Mouse (Mus musculus) hindbrain, embryonic 14.5 days (tissue): ENCODE measurements around the gene Hhipl1. TPM values are rescaled to one million over a fixed set of nuclear protein-coding genes. Genes with fewer than 3 reads are reported as not detected.
A peak's percentile ranks its signal among the peaks of the same experiment; 100 is the strongest.

Experiments used
- ATAC-seq: fragments of 200-750 bp; cut with Nextera tagmentation; 2 replicates; pipeline ENCODE4 v1.8.0; 2017; ENCODE audit warnings: moderate number of reproducible peaks, mild to moderate bottlenecking, moderate TSS enrichment, moderate library complexity; ENCODE audit not compliant: low FRiP score
- DNase-seq: peaks from one replicate; pipeline ENCODE4 v3.0.0-alpha.2; 2015; ENCODE audit warnings: low spot score
- H3K27ac ChIP-seq: fragments of 300-500 bp; sonication (generic); 2 replicates; pipeline ENCODE4 v1.5.1; 2014; ENCODE audit warnings: mild to moderate bottlenecking, moderate library complexity
- H3K27me3 ChIP-seq: fragments of 300-500 bp; sonication (generic); 2 replicates; pipeline ENCODE4 v1.6.1; 2014; ENCODE audit warnings: mild to moderate bottlenecking, low read length, mixed read lengths; ENCODE audit not compliant: control insufficient read depth, insufficient read depth
- H3K36me3 ChIP-seq: fragments of 300-500 bp; sonication (generic); replicated peaks from 2 replicates; pipeline ENCODE4 v1.6.1; 2014; ENCODE audit not compliant: control insufficient read depth, insufficient read depth
- H3K4me1 ChIP-seq: fragments of 300-500 bp; sonication (generic); replicated peaks from 2 replicates; pipeline ENCODE4 v1.6.1; 2014; ENCODE audit warnings: antibody characterized with exemption, low read length, mixed read lengths; ENCODE audit not compliant: control insufficient read depth, insufficient read depth
- H3K4me2 ChIP-seq: fragments of 300-500 bp; sonication (generic); replicated peaks from 2 replicates; pipeline ENCODE4 v1.6.1; 2014; ENCODE audit warnings: mild to moderate bottlenecking, moderate library complexity
- H3K4me3 ChIP-seq: fragments of 300-500 bp; sonication (generic); replicated peaks from 2 replicates; pipeline ENCODE4 v1.5.1; 2014; ENCODE audit warnings: mild to moderate bottlenecking, low read length
- H3K9ac ChIP-seq: fragments of 300-500 bp; sonication (generic); 2 replicates; pipeline ENCODE4 v1.6.1; 2014
- H3K9me3 ChIP-seq: fragments of 300-500 bp; sonication (generic); 2 replicates; pipeline ENCODE4 v1.6.1; 2016; ENCODE audit warnings: low read length; ENCODE audit not compliant: control insufficient read depth
- WGBS: fragments of 180-500 bp; shearing (Covaris S2); extraction: QIAGEN DNeasy Blood & Tissue Kit; methylation state at CpG from one replicate; pipeline ENCODE4 v1.1.7; 2014; 5-methylcytosine and 5-hydroxymethylcytosine counted together
- polyA plus RNA-seq: library from polyadenylated mRNA; unstranded; fragments of >200 nt; fragmentation: Nextera tagmentation; extraction: Ambion mirVana; gene quantifications from 2 replicates; pipeline ENCODE4 v1.2.1, GENCODE M21; 2014

The Hhipl1 gene
- polyA plus RNA-seq, result 1.8 and 1.9 TPM in 2 replicates

- Histone ChIP-seq H3K36me3 (no peaks in the 10 kb centered on the region), H3K4me3 (peak within 1 kb of the TSS; percentile 62), H3K4me2 (peak within 1 kb of the TSS; percentile 96), H3K9me3 (no peaks in the 10 kb centered on the region), H3K27me3 (0 out of 2 replicates have a peak, but pooled peaks cover 5% of the 10 kb centered on the region), H3K27ac (no peak within 1 kb of the TSS), H3K9ac (peak within 1 kb of the TSS; percentile 88), H3K4me1 (peaks cover 12% of the 10 kb centered on the region)
- 4% methylated on average over 62 of the region's 67 CpGs for WGBS
- peak; percentile 52 for DNase-seq
- ATAC-seq, result peak; percentile 40; the same call in 1 of the 2 replicates
These were observed at the start of gene Hhipl1 for GRCm38 (mm10) chr12:108305812-108306794. Hhipl1 (plus strand) TSS chr12:108306270.

- WGBS, result 37% methylated on average over 10 of the region's 10 CpGs
- Histone ChIP-seq H3K9me3 (no peaks in the 10 kb centered on the region), H3K9ac (no peak overlapping the region), H3K36me3 (no peaks in the 10 kb centered on the region), H3K4me3 (no peak overlapping the region), H3K4me1 (peaks cover 69% of the 10 kb centered on the region), H3K27me3 (no peaks in the 10 kb centered on the region), H3K4me2 (no peak overlapping the region), H3K27ac (no peak overlapping the region)
- ATAC-seq (no peak), DNase-seq (no peak)
These were observed 49.3 kb upstream of the Hhipl1 start for GRCm38 (mm10) chr12:108256734-108257133.

GRCm38 (mm10) chr12:108259322-108260049 is 46.6 kb upstream of the Hhipl1 start:
- Histone ChIP-seq H3K36me3 (no peaks in the 10 kb centered on the region), H3K9me3 (no peaks in the 10 kb centered on the region), H3K9ac (no peak overlapping the region), H3K4me1 (peaks cover 66% of the 10 kb centered on the region), H3K27ac (0 out of 2 replicates have a peak overlapping the region, but pooled peaks have one; percentile 46), H3K4me3 (no peak overlapping the region), H3K4me2 (no peak overlapping the region), H3K27me3 (no peaks in the 10 kb centered on the region)
- ATAC-seq (no peak), DNase-seq (no peak)
- WGBS, result 72% methylated on average over 24 of the region's 24 CpGs

- H3K27ac ChIP-seq, result no peak overlapping the region
- H3K36me3 ChIP-seq, result no peaks in the 10 kb centered on the region
- H3K4me1 ChIP-seq, result peaks cover 71% of the 10 kb centered on the region
These were observed 45.1 kb upstream of the Hhipl1 start for GRCm38 (mm10) chr12:108260950-108261349.

GRCm38 (mm10) chr12:108264918-108265317 is 41.2 kb upstream of the Hhipl1 start:
- Histone ChIP-seq H3K9ac (peak overlapping the region; percentile 57; the same call in 1 of the 2 replicates), H3K4me2 (no peak overlapping the region), H3K4me3 (no peak overlapping the region), H3K27ac (peak overlapping the region; percentile 79; the same call in 1 of the 2 replicates), H3K27me3 (no peaks in the 10 kb centered on the region), H3K9me3 (no peaks in the 10 kb centered on the region), H3K4me1 (peaks cover 68% of the 10 kb centered on the region), H3K36me3 (0 out of 2 replicates have a peak, but pooled peaks cover 6% of the 10 kb centered on the region)
- ATAC-seq (no peak), DNase-seq (no peak)
- WGBS, result 81% methylated on average over 7 of the region's 7 CpGs

More at GRCm38 (mm10) chr12:108260950-108261349, 45.1 kb upstream of the Hhipl1 start:
- Histone ChIP-seq H3K4me2 (no peak overlapping the region), H3K9me3 (no peaks in the 10 kb centered on the region), H3K27me3 (no peaks in the 10 kb centered on the region), H3K4me3 (no peak overlapping the region), H3K9ac (no peak overlapping the region)
- 77% methylated on average over 12 of the region's 12 CpGs for WGBS
- DNase-seq (no peak), ATAC-seq (no peak)

- peak overlapping the region; percentile 5; the same call in 1 of the 2 replicates for H3K4me3 ChIP-seq
- H3K9me3 ChIP-seq, result no peaks in the 10 kb centered on the region
- no peaks in the 10 kb centered on the region for H3K27me3 ChIP-seq
- H3K9ac ChIP-seq, result peak overlapping the region; percentile 57
- DNase-seq, result no peak
- H3K4me2 ChIP-seq, result peak overlapping the region; percentile 45
- WGBS, result 10% methylated on average over 27 of the region's 27 CpGs
- ATAC-seq, result peak; percentile 67
- peak overlapping the region; percentile 79 for H3K27ac ChIP-seq
- peaks cover 73% of the 10 kb centered on the region for H3K4me1 ChIP-seq
- 0 out of 2 replicates have a peak, but pooled peaks cover 6% of the 10 kb centered on the region for H3K36me3 ChIP-seq
These were observed 40.0 kb upstream of the Hhipl1 start for GRCm38 (mm10) chr12:108265831-108266619.

- no peak overlapping the region for H3K9ac ChIP-seq
- DNase-seq (no peak), ATAC-seq (no peak)
- no peak overlapping the region for H3K4me3 ChIP-seq
- no peak overlapping the region for H3K27ac ChIP-seq
- H3K36me3 ChIP-seq, result 0 out of 2 replicates have a peak, but pooled peaks cover 6% of the 10 kb centered on the region
- no peaks in the 10 kb centered on the region for H3K27me3 ChIP-seq
- 83% methylated on average over 7 of the region's 7 CpGs for WGBS
- no peak overlapping the region for H3K4me2 ChIP-seq
- peaks cover 87% of the 10 kb centered on the region for H3K4me1 ChIP-seq
- no peaks in the 10 kb centered on the region for H3K9me3 ChIP-seq
These were observed 38.4 kb upstream of the Hhipl1 start for GRCm38 (mm10) chr12:108267653-108268052.

- Histone ChIP-seq H3K9ac (no peak overlapping the region), H3K9me3 (no peaks in the 10 kb centered on the region), H3K4me3 (no peak overlapping the region), H3K36me3 (0 out of 2 replicates have a peak, but pooled peaks cover 6% of the 10 kb centered on the region), H3K27me3 (no peaks in the 10 kb centered on the region), H3K4me1 (peaks cover 87% of the 10 kb centered on the region), H3K27ac (no peak overlapping the region), H3K4me2 (no peak overlapping the region)
- DNase-seq (no peak), ATAC-seq (no peak)
- 94% methylated on average over 10 of the region's 10 CpGs for WGBS
These were observed 37.1 kb upstream of the Hhipl1 start for GRCm38 (mm10) chr12:108268970-108269369.
